Mouse (Mus musculus) gastrocnemius, postnatal 4 days (tissue): ENCODE measurements around the gene Mkks. TPM values are rescaled to one million over a fixed set of nuclear protein-coding genes. Genes with fewer than 3 reads are reported as not detected.

Source experiments
- DNase-seq, 2 experiments: peaks; one replicate each; pipeline ENCODE4 v3.0.0; 2021 to 2022; ENCODE audit warnings: low spot score in 2 of 2, mixed read lengths in 2 of 2
- total RNA-seq, 2 experiments: library from RNA; stranded (reverse); gene quantifications; 2 replicates each; pipeline ENCODE4 v1.2.3; 2021

The Mkks gene
- total RNA-seq, 2 experiments from 2014 or later: 20.5 to 22.7 TPM

GRCm38 (mm10) chr2:136837994-136838393, 53.2 kb downstream of the Mkks start:
- no peak for DNase-seq

GRCm38 (mm10) chr2:136835882-136836281, 55.3 kb downstream of the Mkks start:
- no peak for DNase-seq

GRCm38 (mm10) chr2:136834715-136835075, 56.5 kb downstream of the Mkks start:
- DNase-seq: no peak

- DNase-seq: no peak
Measured at GRCm38 (mm10) chr2:136833976-136834714, 57.0 kb downstream of the Mkks start.

GRCm38 (mm10) chr2:136832936-136833335, 58.3 kb downstream of the Mkks start:
- no peak for DNase-seq

- DNase-seq: no peak
Measured at GRCm38 (mm10) chr2:136827612-136828011, 63.6 kb downstream of the Mkks start.

Other genes with a start within 250 kb of the Mkks start
- gene Snap25, start 177.9 kb downstream of the Mkks start, total RNA-seq: under 1 TPM in 1 of 2 experiments, not detected in 1; 0.15 TPM
- 10 to 100 TPM; 10.5 to 24.1 TPM for gene AL731706.2, start 5.7 kb downstream of the Mkks start, total RNA-seq
- gene Slx4ip, start 171 bp downstream of the Mkks start, total RNA-seq: 1 to 10 TPM; 3.9 to 4.2 TPM
- gene AL731706.1, start within 50 bp of the Mkks start, total RNA-seq: 10 to 100 TPM; 12.6 to 14.9 TPM
- gene Jag1, start 225.3 kb upstream of the Mkks start, total RNA-seq: 10 to 100 TPM; 22.1 to 25.5 TPM